Mouse (Mus musculus): Measurements from ENCODE around the gene Gtse1. TPM values are rescaled to one million over a fixed set of nuclear protein-coding genes. Genes with fewer than 3 reads are reported as not detected.

The Gtse1 gene
- under 1 TPM; 0.42 to 0.54 TPM for total RNA-seq (2021)
- long read RNA-seq, experiment 1, partial matches to known transcripts: 2 of 2 reads
- long read RNA-seq, experiment 1, other reads (novel, unspliced or antisense): 0 of 2 reads
- long read RNA-seq, experiment 2, partial matches to known transcripts: 1 of 2 reads
- long read RNA-seq, experiment 2, other reads (novel, unspliced or antisense): 0 of 2 reads

GRCm38 (mm10) chr15:85859490-85860031, at the start of gene Gtse1:
Gene Gtse1 (plus strand): TSS chr15:85859745.
- DNase-seq (ENCODE audit: low spot score in 2 of 2): peak; percentile 92 to 96
- H3K4me3 ChIP-seq: peak within 1 kb of the TSS; percentile 61
- no peak for TF ChIP-seq CTCF (conservative IDR thresholded peaks at IDR 0.05)
- peak within 1 kb of the TSS; percentile 90 for H3K27ac ChIP-seq

GRCm38 (mm10) chr15:85810462-85810805, 49.1 kb upstream of the Gtse1 start:
- peak overlapping the region; percentile 100 for H3K27ac ChIP-seq
- no peak for TF ChIP-seq CTCF (conservative IDR thresholded peaks at IDR 0.05)
- DNase-seq (ENCODE audit: low spot score in 2 of 2): no peak
- H3K4me3 ChIP-seq: peak overlapping the region; percentile 74

DNA sequence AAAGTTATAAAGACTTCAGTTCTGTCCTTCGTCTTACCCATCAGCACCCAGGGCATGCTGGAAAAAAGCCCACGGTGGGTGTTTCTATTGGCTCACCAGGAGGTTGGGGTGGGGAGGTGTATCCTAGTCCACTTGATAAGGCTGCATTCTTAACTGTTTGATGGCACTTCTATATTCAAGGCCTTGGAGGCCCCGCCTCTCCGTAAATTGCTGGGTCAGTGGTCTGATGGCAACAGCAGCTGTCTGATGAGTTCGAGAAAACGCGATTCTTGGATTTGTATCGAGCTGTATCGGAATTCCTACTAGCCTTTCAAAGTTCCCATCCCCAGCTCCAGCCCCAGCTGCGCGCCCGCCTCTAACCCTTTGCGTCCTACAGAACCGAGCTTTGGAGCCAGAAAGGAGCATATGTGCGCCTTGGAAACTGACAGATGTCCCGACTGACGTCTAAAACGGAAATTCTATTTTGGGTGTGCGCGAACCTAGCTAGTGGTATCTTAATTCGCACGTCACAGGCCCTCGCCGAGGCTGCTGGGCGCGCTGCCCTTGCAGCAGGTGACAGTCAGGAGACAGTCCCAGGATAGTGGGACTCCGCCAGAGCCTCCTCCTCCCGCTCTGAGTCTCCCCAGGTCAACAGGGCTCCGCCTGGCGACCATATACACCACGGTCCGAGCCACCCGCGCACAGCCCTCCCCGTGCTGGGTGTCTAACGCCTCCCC, 48.6 kb upstream of the Gtse1 start:
- peak; percentile 82 to 90 for DNase-seq (ENCODE audit: low spot score in 2 of 2)
- H3K27ac ChIP-seq: peak overlapping the region; percentile 100
- no peak for TF ChIP-seq CTCF (conservative IDR thresholded peaks at IDR 0.05)
- H3K4me3 ChIP-seq: peak overlapping the region; percentile 74

- TF ChIP-seq CTCF (conservative IDR thresholded peaks at IDR 0.05): peak; percentile 49
- peak within 1 kb of the TSS; percentile 74 for H3K4me3 ChIP-seq
- peak within 1 kb of the TSS; percentile 100 for H3K27ac ChIP-seq
- DNase-seq (ENCODE audit: low spot score in 2 of 2): peak; percentile 98 to 99
Observed at GRCm38 (mm10) chr15:85811535-85812277, 47.8 kb upstream of the Gtse1 start, which contains the start of gene Cdpf1. Gene Cdpf1 (minus strand): TSS chr15:85811697.

- no peak overlapping the region for H3K4me3 ChIP-seq
- TF ChIP-seq CTCF (conservative IDR thresholded peaks at IDR 0.05): no peak
- no peak overlapping the region for H3K27ac ChIP-seq
- DNase-seq (ENCODE audit: low spot score in 2 of 2): no peak
Observed at GRCm38 (mm10) chr15:85813428-85813827, 46.1 kb upstream of the Gtse1 start.

DNA sequence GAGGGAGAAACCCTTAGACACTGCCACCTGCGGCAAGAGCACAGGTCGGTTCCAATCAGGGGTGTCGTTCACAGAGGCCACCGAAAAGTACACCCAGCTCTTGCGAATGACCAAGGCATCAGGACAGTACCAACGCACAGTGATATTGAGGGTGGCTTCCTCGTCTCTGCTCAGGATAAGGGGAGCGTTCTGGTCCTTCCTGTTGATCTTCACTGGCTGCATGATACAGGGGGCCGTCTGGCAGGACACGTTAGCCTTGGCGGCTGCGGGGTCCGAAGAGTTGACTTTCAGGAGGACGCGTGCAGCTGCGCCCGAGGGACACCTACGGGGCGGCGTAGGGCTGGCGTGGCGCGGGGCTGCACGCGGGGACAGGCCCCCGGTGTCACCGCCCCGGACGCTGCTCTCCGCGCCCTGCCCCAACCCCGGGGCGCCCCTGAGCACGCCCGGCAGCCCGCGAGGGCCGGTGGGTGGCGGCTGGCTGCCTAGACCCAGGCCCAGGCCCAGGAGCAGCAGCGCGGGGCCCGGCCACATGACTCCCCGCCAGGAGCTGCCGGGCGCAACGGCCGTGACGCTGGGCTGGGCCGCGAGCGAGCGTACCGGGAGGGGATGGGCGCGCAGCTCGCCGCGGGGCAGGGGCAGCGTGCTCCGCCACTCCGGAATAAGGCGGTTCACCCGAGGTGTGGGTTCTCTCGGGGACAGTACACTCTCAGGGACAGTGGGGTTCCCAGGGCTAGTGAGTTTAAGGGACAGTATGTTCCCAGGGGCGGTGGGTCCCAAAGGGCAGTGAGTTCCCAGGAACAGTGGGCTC, 38.1 kb upstream of the Gtse1 start, which contains the start of gene Pkdrej:
Pkdrej (minus strand) TSS at position 532 of the 808 bp plus-strand sequence.
- DNase-seq (ENCODE audit: low spot score in 2 of 2): peak in 1 of 2 experiments; percentile 20
- Histone ChIP-seq H3K27ac (peak within 1 kb of the TSS; percentile 74), H3K4me3 (peak within 1 kb of the TSS; percentile 52)
- TF ChIP-seq CTCF (conservative IDR thresholded peaks at IDR 0.05): no peak

GRCm38 (mm10) chr15:85822011-85822359, 37.6 kb upstream of the Gtse1 start:
- Histone ChIP-seq H3K4me3 (peak overlapping the region; percentile 52), H3K27ac (peak overlapping the region; percentile 74)
- peak; percentile 38 for TF ChIP-seq CTCF (conservative IDR thresholded peaks at IDR 0.05)
- DNase-seq (ENCODE audit: low spot score in 2 of 2): no peak

GRCm38 (mm10) chr15:85826676-85827075, 32.9 kb upstream of the Gtse1 start:
- Histone ChIP-seq H3K27ac (no peak overlapping the region), H3K4me3 (no peak overlapping the region)
- no peak for TF ChIP-seq CTCF (conservative IDR thresholded peaks at IDR 0.05)
- DNase-seq (ENCODE audit: low spot score in 2 of 2): no peak

DNA sequence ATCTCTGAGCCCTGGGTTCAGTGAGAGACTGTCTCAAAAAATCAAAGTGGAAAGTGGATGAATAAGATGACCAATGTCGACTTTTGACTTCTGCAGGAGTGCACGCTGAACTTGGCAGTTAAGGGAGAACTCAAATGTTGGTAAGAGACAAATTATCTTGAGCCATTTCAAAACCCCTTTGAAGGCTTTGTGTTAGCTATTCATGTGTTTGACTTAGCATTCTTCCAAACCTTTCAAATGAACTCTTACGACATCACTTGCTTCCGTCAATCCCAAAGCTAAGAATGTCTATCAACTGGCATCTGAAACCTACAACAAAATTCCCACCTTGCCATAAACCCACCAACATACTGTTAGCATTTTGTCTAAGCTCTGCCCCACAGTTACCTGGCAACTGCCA, 31.5 kb upstream of the Gtse1 start:
- TF ChIP-seq CTCF (conservative IDR thresholded peaks at IDR 0.05): no peak
- no peak for DNase-seq (ENCODE audit: low spot score in 2 of 2)
- Histone ChIP-seq H3K4me3 (no peak overlapping the region), H3K27ac (no peak overlapping the region)

DNA sequence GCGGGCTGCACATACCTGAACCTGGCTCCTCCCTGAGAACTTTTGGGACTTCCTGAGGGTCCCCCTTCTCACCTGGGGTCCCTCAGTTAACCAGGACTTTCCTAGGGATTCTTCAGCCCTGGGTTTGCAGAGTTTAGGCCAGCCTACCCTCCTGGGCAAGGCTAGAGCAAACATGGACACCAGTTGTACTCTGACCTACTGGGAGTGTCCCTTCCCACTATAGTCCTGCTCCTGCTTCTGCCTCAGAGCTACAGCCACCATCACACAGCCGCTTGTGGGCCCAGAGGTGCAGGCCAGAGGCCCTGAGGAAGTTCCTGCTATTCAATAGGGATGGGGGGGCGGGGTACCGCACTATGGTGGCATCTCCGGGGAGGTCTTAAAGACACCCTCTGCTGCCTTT, 30.1 kb upstream of the Gtse1 start:
- TF ChIP-seq CTCF (conservative IDR thresholded peaks at IDR 0.05): no peak
- DNase-seq (ENCODE audit: low spot score in 2 of 2): no peak
- Histone ChIP-seq H3K27ac (no peak overlapping the region), H3K4me3 (no peak overlapping the region)

- TF ChIP-seq CTCF (conservative IDR thresholded peaks at IDR 0.05): 0 out of 2 replicates have a peak, but pooled peaks have one; percentile 15
- Histone ChIP-seq H3K4me3 (peak within 1 kb of the TSS; percentile 70), H3K27ac (peak within 1 kb of the TSS; percentile 93)
- DNase-seq (ENCODE audit: low spot score in 2 of 2): peak; percentile 80 to 83
Observed at GRCm38 (mm10) chr15:85831954-85832590, 27.5 kb upstream of the Gtse1 start, which contains the start of gene Ttc38. Gene Ttc38 (plus strand): TSS chr15:85832306.

DNA sequence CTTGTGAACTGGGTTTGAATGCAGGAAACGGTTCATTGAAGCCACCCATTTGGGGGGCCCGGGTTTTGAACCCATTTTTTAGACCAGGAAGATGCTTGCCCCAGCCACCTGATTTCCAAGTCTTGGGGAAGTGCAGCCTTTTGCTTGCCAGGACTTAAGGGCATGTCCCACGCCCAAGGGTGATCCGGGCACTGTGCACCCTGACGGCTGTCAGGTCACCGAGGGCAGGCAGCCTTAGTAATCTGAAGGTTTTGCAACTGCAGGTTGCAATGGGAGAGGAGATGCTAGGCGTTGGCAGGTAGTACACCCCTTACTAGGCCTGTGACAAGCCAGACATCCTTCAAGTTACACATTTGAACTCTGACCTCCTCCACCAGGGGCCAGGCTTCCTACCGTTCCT, 26.9 kb upstream of the Gtse1 start:
- DNase-seq (ENCODE audit: low spot score in 2 of 2): no peak
- TF ChIP-seq CTCF (conservative IDR thresholded peaks at IDR 0.05): no peak
- Histone ChIP-seq H3K4me3 (peak overlapping the region; percentile 70), H3K27ac (peak overlapping the region; percentile 93)
